Mouse (Mus musculus) spleen, adult 2 months (tissue): ENCODE data around the gene Grk5. TPM values are rescaled to one million over a fixed set of nuclear protein-coding genes. Genes with fewer than 3 reads are reported as not detected.

ENCODE experiments used
- DNase-seq, 2 experiments: peaks; one replicate each; pipeline versions ENCODE4 v3.0.0 to v3.0.0-alpha.2; 2012 to 2021; ENCODE audit warnings: low spot score in 2 of 2, low read depth in 1 of 2
- H3K27ac ChIP-seq: fragments of 200-500 bp; 2 replicates; pipeline ENCODE4 v1.5.1; 2012; ENCODE audit warnings: low read length, inconsistent platforms; ENCODE audit not compliant: insufficient read depth
- H3K27me3 ChIP-seq: fragments of 200-500 bp; 2 replicates; pipeline ENCODE4 v1.6.1; 2012; ENCODE audit warnings: mild to moderate bottlenecking, moderate library complexity, low read length, inconsistent platforms; ENCODE audit not compliant: control insufficient read depth, insufficient read depth
- H3K36me3 ChIP-seq: fragments of 200-500 bp; 2 replicates; pipeline ENCODE4 v1.6.1; 2012; ENCODE audit warnings: mild to moderate bottlenecking, low read length, inconsistent platforms; ENCODE audit not compliant: control insufficient read depth, insufficient read depth
- H3K4me1 ChIP-seq: fragments of 200-500 bp; 2 replicates; pipeline ENCODE4 v1.6.1; 2011; ENCODE audit warnings: inconsistent platforms; ENCODE audit not compliant: control insufficient read depth, insufficient read depth, insufficient read length
- H3K4me3 ChIP-seq: fragments of 200-500 bp; 2 replicates; pipeline ENCODE4 v1.5.1; 2011; ENCODE audit warnings: mild to moderate bottlenecking, inconsistent platforms; ENCODE audit not compliant: insufficient read depth, insufficient read length; ENCODE audit errors: extremely low read depth
- CTCF ChIP-seq: fragments of 200-500 bp; IDR thresholded peaks from 2 replicates; pipeline ENCODE4 v1.5.1; 2011; ENCODE audit warnings: mild to moderate bottlenecking, inconsistent platforms; ENCODE audit not compliant: insufficient read depth, insufficient read length, insufficient replicate concordance; ENCODE audit errors: extremely low read depth
- POLR2A ChIP-seq: fragments of 200-500 bp; IDR thresholded peaks from 2 replicates; pipeline ENCODE4 v1.6.1; 2011; ENCODE audit warnings: low read depth, low read length, inconsistent platforms
- WGBS: fragments of 180-500 bp; shearing (Covaris S2); methylation state at CpG from one replicate; pipeline ENCODE4 v1.1.7; 2018; 5-methylcytosine and 5-hydroxymethylcytosine counted together
- polyA plus RNA-seq: library from polyadenylated mRNA; depleted of rRNA; stranded (reverse); fragments of >200 nt; gene quantifications from 2 replicates; pipeline ENCODE4 v1.2.3, GENCODE M21; 2012

Gene Grk5
- polyA plus RNA-seq, 1 experiment = 2.1 TPM

DNA sequence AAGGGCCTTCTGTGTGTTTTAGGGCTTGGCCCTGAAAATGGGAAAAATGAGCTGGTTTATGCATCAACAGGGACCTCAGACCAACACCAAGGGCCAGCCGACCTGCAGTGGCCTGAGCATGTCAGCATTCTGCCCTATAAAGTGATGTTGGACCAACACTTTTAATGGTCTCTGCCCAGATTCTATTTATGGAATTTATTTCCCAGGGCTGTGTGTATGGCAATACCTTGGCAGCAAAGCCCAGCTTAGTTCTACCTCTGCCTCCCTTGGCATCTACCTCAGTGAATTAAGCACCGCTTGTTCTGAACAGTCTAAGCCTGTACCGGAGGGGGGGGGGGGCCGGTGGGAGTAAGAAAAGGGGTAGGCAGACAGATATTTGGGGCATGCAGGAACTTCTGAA, 108.2 kb downstream of the Grk5 start:
- Histone ChIP-seq H3K36me3 (no peaks in the 10 kb centered on the region), H3K4me3 (no peak overlapping the region), H3K4me1 (peaks cover 2% of the 10 kb centered on the region; the same call in 1 of the 2 replicates), H3K27me3 (no peaks in the 10 kb centered on the region), H3K27ac (no peak overlapping the region)
- 85% methylated on average over 4 of the region's 4 CpGs for WGBS
- TF ChIP-seq CTCF = no peak
- TF ChIP-seq POLR2A = no peak
- DNase-seq = no peak

DNA sequence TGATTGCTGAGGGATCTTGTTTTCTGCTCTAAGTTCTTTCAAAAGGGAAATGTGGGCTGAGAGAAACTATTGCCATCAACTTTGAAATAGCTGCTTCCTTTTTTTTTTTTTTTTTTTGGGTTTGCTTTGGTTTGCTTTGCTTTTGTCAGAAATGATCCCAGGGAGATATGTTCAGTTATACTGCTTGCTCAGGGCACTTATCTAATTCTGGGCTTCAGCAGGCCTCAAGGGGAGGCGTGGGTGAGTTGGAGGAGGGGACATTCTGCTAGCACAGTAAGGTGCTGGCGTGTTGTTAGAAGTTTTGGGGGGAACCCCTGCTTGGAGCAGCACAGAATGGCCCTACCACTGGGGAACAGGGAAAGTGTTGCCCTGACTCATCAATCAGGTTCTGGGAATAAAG, 110.1 kb downstream of the Grk5 start:
- WGBS = 50% methylated on average over 2 of the region's 2 CpGs
- no peak for DNase-seq
- Histone ChIP-seq H3K4me3 (no peak overlapping the region), H3K27ac (no peak overlapping the region; the same call in 1 of the 2 replicates), H3K27me3 (no peaks in the 10 kb centered on the region), H3K4me1 (peaks cover 2% of the 10 kb centered on the region; the same call in 1 of the 2 replicates), H3K36me3 (no peaks in the 10 kb centered on the region)
- TF ChIP-seq CTCF = no peak
- TF ChIP-seq POLR2A = no peak

DNA sequence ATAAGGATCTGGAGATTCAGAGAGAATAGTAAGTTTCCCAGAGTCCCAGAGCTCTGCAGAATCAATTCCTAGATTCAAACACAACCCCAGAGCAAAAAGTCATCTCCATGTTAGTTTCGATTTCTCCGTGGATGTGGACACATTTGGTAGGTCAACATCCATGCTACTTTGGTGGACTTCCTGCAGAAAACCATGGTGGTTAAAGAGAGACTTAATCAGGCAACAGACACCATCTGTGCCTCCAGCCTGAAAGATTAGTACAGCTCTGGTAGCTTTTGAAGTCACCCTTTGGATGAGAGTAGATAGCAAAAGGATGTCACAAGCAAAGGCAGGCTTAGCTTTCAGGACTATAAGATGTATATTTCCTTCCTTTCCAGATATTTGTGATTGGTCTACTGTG, 111.4 kb downstream of the Grk5 start:
- H3K36me3 ChIP-seq = no peaks in the 10 kb centered on the region
- H3K4me3 ChIP-seq = no peak overlapping the region
- peaks cover 2% of the 10 kb centered on the region; the same call in 1 of the 2 replicates for H3K4me1 ChIP-seq
- no peak overlapping the region for H3K27ac ChIP-seq
- DNase-seq = no peak
- no peak for TF ChIP-seq CTCF
- no peak for TF ChIP-seq POLR2A
- 80% methylated on average over 2 of the region's 2 CpGs for WGBS
- H3K27me3 ChIP-seq = no peaks in the 10 kb centered on the region

DNA sequence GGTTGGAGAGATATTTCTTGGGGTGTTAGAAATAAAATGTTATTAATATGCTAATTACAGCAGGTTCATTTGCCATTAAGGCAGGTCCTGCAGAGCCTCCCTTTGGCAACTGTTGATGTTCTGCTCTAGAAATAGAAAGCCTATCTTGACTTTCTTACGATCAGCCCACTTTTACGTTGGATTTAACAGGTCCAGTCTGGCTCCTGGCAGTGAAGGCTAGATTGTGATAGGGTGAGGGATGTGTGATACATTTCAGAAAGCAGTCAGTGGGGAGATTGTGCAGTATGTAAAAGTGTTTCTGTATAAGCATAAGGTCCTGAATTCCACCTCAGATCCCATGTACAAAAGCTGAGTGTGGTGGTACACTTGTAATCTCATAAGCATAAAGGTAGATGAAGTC, 119.7 kb downstream of the Grk5 start:
- Histone ChIP-seq H3K36me3 (no peaks in the 10 kb centered on the region), H3K4me1 (no peaks in the 10 kb centered on the region), H3K4me3 (no peak overlapping the region), H3K27me3 (no peaks in the 10 kb centered on the region), H3K27ac (no peak overlapping the region)
- 90% methylated on average over 2 of the region's 2 CpGs for WGBS
- TF ChIP-seq CTCF = no peak
- no peak for TF ChIP-seq POLR2A
- no peak for DNase-seq

GRCm38 (mm10) chr19:61017477-61018266, 128.1 kb downstream of the Grk5 start:
- H3K27ac ChIP-seq = no peak overlapping the region

DNA sequence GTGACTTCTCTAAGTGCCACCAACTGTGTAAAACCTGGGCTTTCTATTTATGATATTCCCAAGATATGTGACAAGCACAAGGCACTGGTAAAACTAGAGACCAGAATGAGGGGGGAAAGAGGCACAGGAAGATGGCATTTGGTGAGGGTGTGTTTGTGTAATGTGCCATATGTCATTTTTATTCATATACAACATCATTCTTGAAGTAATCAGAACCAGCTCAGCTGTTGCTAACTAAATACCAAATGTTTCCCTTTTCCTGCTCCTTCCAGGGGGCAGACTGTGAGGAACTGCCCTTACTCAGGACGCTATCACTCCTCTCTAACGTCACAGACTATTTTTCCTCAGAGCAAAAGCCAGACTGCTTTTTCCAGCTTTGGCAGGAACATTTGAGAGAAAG, 132.0 kb downstream of the Grk5 start:
- no peak overlapping the region for H3K27ac ChIP-seq
- no peak for TF ChIP-seq CTCF
- TF ChIP-seq POLR2A = no peak
- no peaks in the 10 kb centered on the region for H3K27me3 ChIP-seq
- H3K36me3 ChIP-seq = no peaks in the 10 kb centered on the region
- no peak overlapping the region for H3K4me3 ChIP-seq
- 74% methylated on average over 2 of the region's 2 CpGs for WGBS
- no peaks in the 10 kb centered on the region for H3K4me1 ChIP-seq
- no peak for DNase-seq

More at GRCm38 (mm10) chr19:61017477-61018266, 128.1 kb downstream of the Grk5 start:
- DNase-seq = no peak
- 54% methylated on average over 1 of the region's 1 CpGs for WGBS
- Histone ChIP-seq H3K4me1 (no peaks in the 10 kb centered on the region), H3K27me3 (no peaks in the 10 kb centered on the region), H3K36me3 (no peaks in the 10 kb centered on the region), H3K4me3 (no peak overlapping the region)
- TF ChIP-seq POLR2A (no peak), CTCF (no peak)

DNA sequence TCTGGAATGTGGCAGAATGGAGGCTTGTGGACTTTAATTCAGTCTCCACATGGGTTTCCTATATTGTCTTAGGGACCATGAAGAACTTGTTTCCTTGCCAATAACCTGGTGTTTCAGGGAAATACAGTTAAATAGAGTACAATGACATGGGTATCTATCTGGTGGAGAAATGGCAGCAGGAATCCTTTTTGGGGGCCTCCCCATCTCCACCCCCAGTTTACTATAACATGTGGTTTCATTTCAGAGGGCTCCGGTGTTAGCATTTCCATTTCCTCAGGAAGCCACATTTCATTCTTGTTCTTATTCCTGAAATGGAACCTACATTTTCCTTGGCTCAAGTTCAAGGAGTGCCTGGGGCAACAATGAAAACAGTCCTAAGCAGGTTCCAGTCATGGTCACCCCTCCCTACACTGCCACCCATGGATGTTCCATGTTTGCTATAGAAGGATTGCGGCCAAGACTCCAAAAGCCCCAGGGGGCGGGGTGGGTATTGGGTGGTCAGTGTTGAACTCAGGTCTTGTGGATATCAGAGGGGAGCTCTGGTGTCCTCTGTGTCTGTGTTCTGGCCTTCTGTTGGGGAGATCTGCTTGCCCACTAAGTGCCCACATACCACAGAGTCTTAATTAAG, 132.5 kb downstream of the Grk5 start:
- TF ChIP-seq CTCF (no peak), POLR2A (no peak)
- Histone ChIP-seq H3K27me3 (no peaks in the 10 kb centered on the region), H3K4me3 (no peak overlapping the region), H3K4me1 (no peaks in the 10 kb centered on the region), H3K36me3 (no peaks in the 10 kb centered on the region), H3K27ac (no peak overlapping the region)
- DNase-seq = no peak
- WGBS = 72% methylated on average over 3 of the region's 3 CpGs
